Mouse (Mus musculus): ENCODE measurements at regions not wholly inside any gene's neighbourhood (a gene's known extent, or its start where the extent isn't known, plus 50 kb on each side); places are given as distances from the start of the nearest gene placed in this dataset.

DNA sequence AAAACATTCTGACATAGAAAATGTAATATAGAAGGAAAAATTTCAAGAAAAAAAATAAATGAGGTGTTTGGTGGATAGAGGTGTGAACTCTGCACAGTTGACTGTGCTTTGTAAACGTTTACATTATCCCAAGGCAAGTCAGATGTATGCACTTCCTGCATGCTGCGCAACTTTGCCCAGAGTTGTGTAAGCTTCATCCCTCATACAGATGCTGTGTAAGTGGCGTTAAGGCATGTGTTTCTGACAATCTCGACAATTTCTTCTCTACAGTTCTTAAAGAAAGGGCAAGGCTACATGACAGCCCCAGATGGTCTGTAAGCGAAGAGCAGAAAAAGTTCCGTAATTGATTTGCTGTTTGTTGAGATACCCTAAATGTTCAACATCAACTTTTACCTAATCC, 476.6 kb upstream of the Pitx2 start:
- DNase-seq (ENCODE audit: low read depth, low spot score): no peak

DNA sequence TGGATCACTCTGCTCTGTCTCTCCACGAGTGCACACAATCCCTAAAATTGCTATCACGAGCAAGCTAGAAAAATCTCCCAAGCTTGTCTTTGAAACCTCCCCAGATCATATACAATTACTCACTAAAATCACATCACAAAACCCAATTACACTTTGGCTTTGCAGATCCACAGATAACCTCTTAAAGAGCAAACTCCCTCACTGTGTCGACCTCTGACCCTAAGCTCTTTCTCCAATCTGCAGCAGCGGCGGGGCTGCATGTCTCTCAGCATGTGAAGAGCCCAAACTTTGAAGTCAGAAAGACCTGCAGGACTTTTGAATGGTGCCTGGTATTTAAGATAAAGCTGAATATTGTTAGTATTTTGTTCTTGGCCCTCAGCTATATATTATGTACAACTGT, 479.4 kb upstream of the Pitx2 start:
- no peak for DNase-seq (ENCODE audit: low read depth, low spot score)

DNA sequence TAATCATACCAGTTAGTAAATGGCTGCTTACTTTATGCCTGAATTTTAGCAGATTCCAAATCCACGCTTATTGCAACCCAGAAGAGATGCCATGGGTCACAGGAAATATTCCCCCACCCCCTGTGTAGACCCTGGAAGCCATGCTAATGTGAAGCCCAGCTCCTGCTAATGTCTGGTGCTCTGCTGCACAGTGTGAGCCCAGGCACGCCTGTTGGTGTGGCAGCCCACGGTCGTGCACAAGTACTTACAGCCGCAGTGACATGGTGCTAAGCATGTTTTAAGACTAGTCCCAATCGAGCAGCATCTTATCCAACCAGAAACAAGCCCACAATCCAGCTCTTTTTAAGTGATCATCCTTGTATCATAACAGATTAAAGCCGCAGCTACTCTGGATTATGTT, 480.5 kb upstream of the Pitx2 start:
- no peak for DNase-seq (ENCODE audit: low read depth, low spot score)

DNA sequence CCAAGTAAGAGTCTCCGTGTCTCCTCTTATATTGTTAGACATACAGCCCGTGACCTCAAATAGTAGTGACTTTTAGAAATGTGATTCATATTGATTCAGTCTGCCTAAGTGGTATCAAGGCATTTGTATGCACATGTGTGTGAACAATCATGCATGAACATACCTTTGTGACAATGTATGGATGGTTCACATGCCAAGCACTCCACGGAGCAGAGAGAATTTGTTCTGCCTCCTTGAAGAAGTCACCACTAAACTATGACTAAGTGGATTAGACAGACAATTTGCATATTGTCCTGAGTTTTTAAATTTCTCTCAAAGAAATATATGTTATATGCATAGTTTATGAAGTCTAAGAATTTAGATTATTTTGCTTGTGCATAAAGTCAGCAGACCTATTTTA, 492.4 kb upstream of the Pitx2 start:
- no peak for DNase-seq (ENCODE audit: low read depth, low spot score)

DNA sequence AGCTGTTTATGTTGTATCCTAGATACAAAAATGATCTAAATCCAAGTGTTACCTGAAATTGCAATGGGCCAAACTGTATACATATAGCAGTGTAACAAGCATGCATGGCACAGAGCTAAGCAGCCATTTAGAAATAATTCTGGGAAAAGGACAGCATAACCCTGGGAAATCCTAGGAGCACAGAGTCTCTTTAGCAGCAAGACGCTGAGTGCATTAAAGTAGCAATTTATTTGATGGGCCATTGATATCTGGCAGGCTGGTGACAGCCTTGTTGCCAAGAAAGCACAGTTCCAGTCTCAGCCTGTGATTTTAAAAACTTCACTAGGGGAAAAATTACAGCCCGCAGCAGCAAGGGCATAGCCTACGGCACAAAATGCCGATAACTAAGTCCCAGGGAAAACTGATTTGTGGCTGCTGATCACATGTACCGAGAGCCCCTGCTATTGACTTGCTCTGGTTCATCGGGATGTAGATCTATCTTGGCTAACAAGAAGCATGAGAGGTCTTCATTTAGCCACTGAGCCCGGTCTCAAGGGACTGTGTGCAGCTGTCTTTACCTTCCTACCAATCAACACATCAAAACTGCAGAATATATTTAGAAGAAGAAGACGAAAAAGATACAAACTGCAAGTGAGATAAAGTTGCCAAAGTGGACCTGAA, 531.1 kb upstream of the Pitx2 start:
- DNase-seq (ENCODE audit: low read depth, low spot score): no peak

DNA sequence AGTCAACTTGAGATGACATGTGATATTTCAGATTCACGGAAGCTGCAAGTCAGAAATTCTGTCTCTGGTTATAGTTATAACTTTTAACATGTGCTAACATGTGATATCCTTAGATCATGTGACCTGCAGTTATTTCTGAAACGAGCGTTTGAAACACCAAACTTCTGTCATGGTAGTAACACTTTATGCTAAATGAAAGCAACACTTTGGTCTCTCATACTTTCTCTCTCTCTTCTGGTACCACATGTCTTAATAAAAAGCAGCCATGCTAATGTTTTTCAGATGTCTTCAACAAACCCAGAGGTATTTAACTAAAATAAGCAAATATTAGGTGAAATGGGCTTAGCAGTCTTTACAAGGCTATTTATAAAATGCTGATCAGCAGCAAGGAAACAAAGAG, 534.5 kb upstream of the Pitx2 start:
- DNase-seq (ENCODE audit: low read depth, low spot score): no peak

DNA sequence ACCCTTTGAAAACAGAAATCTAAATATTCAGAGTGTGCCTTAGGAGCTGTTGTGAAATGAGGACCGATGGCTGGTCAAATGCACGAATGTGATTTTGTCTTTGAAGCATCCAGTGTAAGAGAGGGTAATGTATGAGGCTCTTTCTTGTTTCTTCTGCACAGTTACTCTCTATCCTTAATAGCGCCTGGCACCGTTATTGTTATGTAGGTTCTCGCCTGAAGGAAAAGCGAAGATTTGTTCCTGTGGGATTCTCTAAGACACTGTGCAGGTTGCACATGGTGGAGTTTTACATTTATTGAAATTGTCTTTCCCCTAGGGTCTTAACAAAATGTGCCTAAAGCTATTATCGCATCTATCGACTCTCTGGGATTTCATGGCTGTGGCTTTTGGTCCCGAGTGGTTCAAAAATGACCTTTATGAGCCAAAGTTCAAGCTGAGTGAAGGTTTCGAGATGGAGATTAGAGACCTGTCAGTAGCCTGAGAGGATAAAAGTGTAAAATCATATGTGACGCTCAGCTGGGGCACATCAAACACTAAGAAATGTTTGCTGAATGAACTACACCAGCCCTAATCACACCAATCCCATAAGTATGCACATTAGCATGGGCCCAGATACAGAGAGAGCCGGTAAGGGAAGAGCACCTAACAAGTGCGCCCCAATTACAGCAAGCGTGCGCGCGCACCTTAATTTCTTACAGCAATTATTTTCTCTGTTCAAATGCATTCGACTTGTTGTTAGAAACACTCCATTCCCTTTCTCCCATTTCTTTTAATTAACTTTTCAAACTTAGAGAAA, 562.5 kb upstream of the Pitx2 start:
- no peak for DNase-seq (ENCODE audit: low read depth, low spot score)

DNA sequence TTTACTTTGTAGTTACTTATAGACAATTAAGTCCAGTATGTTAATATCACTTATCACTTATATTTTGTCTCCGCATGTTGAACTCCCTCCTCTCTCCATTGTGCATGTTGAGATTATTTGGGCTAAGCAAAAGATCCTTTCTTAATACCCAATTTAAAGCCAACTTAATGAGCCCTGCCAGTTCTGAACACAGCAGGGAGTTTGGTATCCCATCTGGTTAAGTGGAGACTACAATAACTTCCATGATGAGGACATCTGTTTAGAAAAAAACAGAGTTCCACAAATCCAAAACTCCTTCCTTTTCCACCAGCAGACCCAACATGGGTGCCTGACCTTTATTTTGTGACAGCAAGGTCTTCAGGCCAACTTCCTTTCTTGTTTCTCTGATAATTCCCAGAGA, 572.0 kb upstream of the Pitx2 start:
- DNase-seq (ENCODE audit: low read depth, low spot score): no peak

DNA sequence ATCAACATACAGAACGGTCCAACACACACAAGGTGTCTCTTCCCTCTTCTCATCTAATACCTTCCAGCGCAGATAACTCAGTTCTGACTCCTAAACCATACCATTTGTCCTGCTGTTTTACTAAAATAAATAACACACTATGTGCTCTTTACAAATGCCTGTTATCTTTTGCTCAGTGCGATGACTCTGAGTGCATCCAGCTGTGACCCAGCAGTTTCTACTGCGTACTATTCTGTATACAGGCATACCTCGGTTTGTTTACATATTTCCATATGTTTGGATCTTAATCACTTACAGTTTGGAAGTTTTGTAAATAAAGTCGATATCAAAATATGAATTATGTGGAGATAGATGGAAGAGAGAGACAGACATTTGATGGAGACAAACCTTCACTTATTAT, 583.0 kb upstream of the Pitx2 start:
- DNase-seq (ENCODE audit: low read depth, low spot score): no peak

DNA sequence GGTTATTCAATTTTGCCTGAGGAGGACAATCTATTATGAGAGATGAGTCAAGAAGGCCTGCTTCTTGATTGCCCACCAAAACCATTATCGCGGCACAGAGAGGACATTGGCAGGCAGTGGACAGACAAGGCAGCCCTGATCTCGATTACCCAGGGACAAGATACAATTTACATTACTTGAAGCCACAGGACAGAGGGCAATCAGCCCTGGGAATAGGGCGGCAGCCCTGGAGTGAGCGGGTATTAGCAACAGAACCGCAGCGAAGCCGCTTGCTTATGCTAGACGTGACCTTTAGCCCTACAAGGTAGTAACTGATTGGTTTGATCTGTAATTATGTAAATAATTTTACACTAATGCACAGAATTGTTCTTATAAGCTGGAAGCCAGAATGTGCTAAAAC, 586.0 kb upstream of the Pitx2 start:
- no peak for DNase-seq (ENCODE audit: low read depth, low spot score)

DNA sequence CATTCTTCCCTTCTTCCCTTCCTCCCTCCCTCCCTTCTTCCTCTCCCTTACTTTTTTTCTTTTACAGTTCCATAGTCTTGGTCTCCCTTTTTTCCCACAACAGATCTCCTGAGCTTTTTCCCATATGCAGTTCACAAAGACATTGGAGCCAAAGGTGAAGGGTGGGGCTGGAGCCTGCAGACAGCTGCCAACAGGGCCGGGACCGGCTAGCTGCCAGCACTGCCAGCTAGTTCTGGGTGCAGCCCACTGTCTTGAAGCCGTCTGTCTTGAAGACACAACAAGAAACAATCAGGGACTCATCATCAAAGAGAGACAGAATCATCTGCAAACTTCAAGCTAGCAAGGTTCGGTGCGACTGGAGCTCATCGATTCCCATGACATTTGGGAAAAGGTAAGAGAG, 588.9 kb upstream of the Pitx2 start:
- no peak for DNase-seq (ENCODE audit: low read depth, low spot score)

DNA sequence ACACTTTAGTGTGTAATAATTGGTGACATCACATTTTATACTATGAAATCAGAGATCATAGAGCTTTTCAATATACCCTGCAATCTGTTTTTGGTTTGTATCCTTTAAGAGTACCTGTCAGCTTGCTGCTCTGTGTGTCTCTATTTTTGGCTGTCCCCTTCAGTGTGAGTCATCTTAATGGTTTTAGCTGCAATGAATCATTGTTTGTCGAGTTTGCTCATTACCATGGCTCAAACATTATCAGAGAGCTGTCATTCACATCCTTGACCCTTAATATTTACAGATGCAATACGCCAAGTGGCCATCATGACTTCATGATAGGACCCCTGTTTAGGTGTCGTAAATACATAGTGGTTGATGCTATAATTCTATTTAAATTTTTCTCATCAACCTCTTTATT, 591.0 kb upstream of the Pitx2 start:
- no peak for DNase-seq (ENCODE audit: low read depth, low spot score)

DNA sequence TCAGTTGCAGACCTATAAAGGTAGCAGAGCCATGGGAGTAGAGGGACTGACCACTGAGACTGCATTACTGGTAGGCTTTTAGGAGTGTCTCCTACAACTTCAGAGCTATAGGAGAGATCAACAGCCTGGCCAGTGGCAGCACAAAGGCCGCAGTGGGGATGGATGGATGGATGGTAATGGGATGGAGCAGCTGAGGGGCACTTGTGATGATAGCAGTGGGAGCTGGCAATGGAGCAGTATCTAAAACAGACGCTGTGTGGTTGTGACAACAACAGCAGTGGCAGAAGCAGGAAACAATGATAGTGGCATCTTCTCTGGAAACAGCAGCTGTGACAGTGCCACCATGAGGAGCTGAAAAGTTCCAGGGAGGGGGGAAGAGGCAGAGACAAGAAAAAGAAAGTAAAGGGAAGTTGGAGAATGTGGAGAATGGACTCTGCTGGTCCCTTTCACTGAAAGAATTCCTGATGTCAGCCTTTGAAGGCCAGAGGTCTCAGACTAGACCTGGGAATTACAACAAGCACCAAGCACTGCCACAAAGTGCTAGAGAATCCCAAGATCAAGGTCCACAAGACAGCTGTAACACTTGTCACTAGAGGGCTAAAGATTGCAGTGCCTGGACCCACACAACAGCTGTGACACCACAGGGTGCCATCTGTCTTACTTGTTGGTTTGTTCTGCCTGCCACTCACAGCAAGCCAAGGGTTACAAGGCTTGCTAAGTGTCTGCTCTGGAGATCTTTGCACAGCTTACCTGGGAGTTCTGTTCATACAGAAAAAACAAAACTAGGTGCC, 624.1 kb upstream of the Pitx2 start:
- no peak for DNase-seq (ENCODE audit: low read depth, low spot score)

DNA sequence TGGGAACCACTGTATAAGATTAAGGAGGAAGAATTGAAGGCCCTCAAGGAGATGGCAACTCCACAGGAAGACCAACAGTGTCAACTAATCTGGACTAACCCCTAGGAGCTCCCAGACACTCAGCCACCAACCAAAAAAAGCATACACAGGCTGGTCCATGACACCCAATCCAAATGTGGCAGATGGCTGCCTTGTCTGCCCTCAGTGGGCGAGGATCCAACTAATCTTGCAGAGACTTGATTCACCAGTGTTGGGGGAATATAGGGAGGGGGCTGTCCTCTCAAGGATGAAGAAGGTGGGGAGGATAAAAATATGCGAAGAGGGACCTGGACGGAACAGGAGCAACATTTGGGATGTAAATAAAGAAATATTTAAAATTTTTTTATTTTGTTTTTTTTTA, 629.1 kb upstream of the Pitx2 start:
- DNase-seq (ENCODE audit: low read depth, low spot score): no peak

DNA sequence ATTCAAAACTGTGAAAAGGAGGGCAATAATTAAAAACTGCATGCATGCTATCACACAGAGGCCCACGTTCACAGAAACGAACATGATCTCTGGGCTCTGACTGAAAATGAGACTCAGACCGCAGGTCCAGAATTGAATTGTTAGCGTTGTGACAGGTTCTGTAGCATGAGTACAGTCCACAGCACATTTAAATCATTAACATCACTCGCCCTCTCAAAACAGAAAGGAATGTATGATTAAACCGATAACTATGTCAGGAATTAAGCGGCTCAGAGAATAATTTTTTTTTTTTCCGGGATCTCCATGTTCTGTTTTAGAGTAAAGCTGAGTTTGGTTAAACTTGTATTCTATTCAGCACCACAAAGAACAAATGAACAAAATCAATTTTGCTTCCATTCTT, 634.3 kb upstream of the Pitx2 start:
- DNase-seq (ENCODE audit: low read depth, low spot score): no peak

DNA sequence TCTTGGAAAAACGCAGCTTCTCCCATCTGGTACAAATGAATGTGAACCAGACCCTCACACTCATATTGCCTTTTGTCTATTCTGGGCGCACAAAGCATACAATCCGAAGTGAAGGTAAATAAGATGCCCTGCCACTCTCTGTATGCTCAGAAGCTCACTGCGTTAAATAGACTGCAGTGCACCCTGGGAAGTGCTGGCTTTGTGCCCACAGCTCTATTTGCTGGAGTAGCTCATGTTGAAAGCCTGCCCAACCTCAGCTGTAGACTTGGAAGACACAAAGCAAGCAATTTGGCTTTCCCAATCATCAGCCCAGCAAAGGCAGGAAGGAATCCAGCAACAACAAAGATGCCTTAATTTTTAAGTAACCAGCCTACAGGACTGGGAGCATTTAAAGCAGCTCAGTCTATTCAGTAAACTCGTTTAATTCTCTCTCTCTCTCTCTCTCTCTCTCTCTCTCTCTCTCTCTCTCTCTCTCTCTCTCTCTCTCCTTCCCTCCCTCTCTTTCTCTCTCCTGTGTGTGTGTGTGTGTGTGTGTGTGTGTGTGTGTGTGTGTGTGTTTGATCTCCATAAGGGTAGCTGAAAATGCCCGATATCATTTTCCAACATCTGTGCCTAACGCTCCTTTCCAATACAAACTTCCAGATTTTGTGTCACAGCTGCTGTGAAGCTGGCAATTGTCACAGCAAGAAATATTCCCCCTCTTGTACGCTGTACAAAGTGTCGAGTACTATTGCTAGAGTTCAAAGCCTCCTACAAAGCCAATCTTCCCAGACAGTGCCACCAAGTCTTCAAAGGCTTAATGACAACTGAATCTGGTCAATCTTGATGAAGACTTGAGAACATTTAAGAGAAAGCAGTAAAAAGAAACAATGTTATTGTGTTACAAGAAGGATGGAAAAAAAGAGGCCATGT, 650.5 kb upstream of the Fam241a start:
- DNase-seq (ENCODE audit: low read depth, low spot score): peak; percentile 12

DNA sequence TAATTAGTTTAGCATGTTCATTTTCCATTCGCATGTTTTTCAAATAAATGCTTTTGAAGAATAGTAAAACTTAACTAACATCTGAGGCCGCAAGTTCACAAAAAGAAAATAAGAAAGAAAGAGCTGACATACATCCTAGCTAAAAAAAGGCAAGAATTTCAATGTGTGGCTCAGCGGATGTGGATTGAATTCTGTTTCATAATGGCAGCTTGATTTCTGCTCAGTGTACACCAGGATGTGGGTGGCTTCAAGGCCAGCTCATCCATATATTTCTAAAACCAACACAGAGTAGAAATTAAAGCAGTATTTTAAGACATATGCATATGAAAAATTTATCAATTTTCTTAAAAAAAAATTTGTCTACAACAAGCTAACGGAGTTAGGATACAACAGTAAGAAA, 629.3 kb upstream of the Fam241a start:
- no peak for DNase-seq (ENCODE audit: low read depth, low spot score)

DNA sequence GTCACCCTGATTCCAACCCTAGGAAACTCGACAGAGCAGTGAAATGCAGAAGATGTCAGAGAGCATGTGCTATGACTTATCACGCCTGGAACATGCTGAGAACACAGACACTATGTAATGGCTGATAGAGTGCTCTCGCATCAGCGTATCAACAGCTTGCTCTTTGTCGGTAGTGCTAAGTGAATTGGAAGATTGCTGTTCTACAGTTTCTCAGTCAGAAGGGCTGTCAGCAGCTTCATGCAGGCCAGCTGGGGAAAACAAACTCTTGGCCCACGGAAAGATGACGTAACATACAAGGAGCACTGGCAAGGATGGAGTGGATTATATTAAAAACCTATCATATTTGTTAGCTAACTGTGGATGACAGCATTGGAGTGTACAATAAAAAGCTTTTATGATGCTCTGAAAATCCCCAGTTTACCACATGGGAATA, 624.6 kb upstream of the Fam241a start:
- DNase-seq (ENCODE audit: low read depth, low spot score): peak; percentile 23

DNA sequence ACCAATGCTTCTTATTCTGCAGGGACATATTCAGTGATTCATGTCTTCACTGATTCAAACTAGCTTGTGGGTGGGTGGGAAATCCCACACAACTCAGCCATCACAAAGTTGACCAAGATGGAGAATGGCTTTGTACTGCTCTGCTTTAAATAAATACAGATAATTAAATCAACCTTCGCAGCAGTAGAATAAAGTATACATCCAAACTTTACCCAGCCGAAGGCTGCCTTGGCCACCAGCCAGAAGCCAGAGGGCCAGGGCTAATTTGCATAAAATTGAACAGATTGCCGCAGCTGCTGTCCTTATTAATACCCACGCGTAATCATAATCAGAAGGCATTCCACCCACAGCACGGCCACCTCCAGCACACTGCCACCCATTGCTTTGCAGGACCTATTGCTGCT, 623.8 kb upstream of the Fam241a start:
- no peak for DNase-seq (ENCODE audit: low read depth, low spot score)

DNA sequence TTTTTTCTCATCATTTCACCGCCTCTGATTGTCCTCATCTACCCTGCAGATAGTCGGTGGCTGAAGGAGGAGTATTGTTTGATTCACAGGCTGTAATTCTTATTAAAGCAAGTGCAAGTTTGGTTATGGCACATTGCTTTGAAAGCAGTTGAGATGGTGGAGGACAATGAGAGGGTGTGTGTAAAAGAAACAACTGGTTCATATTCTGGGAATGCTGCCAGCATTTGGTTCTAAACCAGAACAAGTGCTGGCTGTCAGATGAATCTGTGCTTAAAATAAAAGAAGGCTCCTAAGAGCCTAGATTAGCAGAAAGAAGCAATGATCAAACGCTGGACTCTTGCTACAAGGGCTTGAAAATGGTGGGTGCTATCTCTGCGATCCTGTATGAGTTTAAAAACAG, 622.7 kb upstream of the Fam241a start:
- DNase-seq (ENCODE audit: low read depth, low spot score): no peak

DNA sequence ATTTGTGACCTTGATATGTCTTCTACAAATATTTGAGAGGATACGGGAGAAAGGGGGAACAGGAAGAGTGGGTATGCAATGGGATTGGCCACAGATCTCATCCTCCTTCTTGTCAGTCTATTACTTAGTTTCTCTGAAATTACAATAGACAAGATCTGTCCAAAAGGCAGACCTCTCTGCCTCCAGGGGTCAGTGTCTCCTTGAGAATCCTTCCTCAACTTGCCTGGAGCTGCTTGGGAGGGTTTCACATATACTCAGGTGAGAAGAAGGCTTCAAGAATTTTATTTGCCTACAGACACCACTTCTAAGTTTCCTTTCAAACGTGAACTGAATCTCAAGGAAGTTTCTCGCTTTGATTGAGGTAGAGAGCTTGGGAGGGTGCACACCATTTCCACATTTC, 575.0 kb upstream of the Fam241a start:
- DNase-seq (ENCODE audit: low read depth, low spot score): no peak

DNA sequence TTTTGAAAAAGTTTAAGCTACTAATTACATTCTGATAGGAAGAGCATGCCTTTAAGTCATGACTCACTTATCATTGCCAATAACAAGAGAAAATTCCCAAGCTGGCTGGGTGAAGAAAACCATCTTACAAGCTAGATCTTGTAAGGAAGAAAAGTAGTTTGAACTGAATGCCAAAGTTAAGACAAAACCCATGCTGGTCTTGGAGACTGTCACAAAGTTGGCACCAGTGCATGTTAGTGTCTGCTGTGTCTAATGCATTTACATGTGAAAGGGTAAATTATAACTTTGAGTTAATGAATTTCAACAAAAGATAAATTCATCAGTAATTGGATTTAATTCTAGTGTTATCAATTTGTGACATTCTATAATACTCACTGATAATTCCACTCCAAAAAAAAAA, 533.6 kb upstream of the Fam241a start:
- no peak for DNase-seq (ENCODE audit: low read depth, low spot score)

All from forelimb bud, embryonic 11.5 days (tissue).